Comparison of ENCODE assay signal across 8 mouse cellular contexts in the genomic region with DNA sequence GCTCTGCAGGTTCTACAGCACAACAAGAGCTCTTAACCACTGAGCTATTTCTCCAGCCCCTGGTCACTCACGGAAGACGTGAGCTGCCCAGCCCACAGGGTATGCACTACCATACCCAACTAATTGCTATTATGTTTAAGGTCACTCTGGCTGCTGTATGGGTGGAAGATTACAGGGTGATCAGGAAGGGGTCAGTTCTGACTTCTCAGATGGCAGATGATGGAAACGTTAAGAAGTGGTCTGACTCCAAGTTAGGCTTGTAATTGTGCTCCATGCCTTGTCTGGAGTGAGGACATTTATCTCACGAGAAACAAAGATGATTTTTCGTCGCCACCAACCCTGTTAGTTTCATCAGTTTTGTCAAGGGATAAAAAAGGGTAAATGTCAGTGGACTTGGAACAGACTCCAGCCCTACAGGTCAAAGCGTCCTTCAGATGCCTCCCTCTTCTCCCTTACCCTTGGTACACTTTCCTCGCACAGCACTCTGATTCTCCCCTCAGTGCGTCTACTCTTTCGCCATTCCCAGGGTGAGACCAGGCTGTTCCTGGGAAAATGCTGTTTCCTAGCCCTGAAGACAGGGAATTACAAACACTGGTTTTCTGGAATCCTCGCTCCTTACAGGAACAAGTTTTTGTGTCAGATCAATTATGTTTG. TPM values are rescaled to one million over a fixed set of nuclear protein-coding genes. Genes with fewer than 3 reads are reported as not detected.
DNase-seq lines count a peak whose midpoint lies in the region; ATAC-seq and TF ChIP-seq lines count a peak whose summit lies in the region.

No protein-coding gene starts in this region.

- peak overlapping the region; percentile 80 for H3K27ac ChIP-seq in heart, adult 2 months
- H3K27ac ChIP-seq in ES-E14 (ENCODE audit: insufficient read depth, low read depth, low read length, poor library complexity, severe bottlenecking), result peak overlapping the region; percentile 60
- no peak overlapping the region for H3K27ac ChIP-seq in forebrain, embryonic 14.5 days (ENCODE audit: low read depth, low read length)
- peak overlapping the region; percentile 45 for H3K27ac ChIP-seq in liver, embryonic 14.5 days

- no peaks in the 10 kb centered on the region for H3K36me3 ChIP-seq in heart, adult 2 months (ENCODE audit: control insufficient read depth, insufficient read depth, low read length)
- no peaks in the 10 kb centered on the region for H3K36me3 ChIP-seq in ES-E14 (ENCODE audit: control insufficient read depth, insufficient read depth, low read length, poor library complexity, severe bottlenecking)
- peaks cover 18% of the 10 kb centered on the region for H3K36me3 ChIP-seq in forebrain, embryonic 14.5 days (ENCODE audit: control insufficient read depth, insufficient read depth, low read length)
- H3K36me3 ChIP-seq in liver, embryonic 14.5 days (replicated peaks; ENCODE audit: control insufficient read depth, insufficient read depth, low read depth), result no peaks in the 10 kb centered on the region; the same call in none of the 2 replicates

- H3K4me3 ChIP-seq in heart, adult 2 months, result peak overlapping the region; percentile 72
- H3K4me3 ChIP-seq in ES-E14 (ENCODE audit: insufficient read depth in 1 of 2, low read depth in 1 of 2, low read length in 2 of 2, poor library complexity in 1 of 2, severe bottlenecking in 1 of 2), result peak overlapping the region; percentile 11 to 83
- peak overlapping the region; percentile 60 for H3K4me3 ChIP-seq in forebrain, embryonic 14.5 days (ENCODE audit: low read depth, low read length)
- peak overlapping the region; percentile 70 to 86 for H3K4me3 ChIP-seq in liver, embryonic 14.5 days (ENCODE audit: insufficient read depth in 1 of 2, low read depth in 2 of 2, low read length in 2 of 2)

- no peaks in the 10 kb centered on the region for H3K9me3 ChIP-seq in ES-E14 (ENCODE audit: control insufficient read depth, insufficient read depth, low read depth, low read length)
- no peaks in the 10 kb centered on the region for H3K9me3 ChIP-seq in forebrain, embryonic 14.5 days (replicated peaks; ENCODE audit: control insufficient read depth, low read length)
- H3K9me3 ChIP-seq in liver, embryonic 14.5 days (ENCODE audit: control insufficient read depth, low read length), result no peaks in the 10 kb centered on the region

- TF ChIP-seq EP300 in heart, adult 2 months (IDR thresholded peaks at IDR 0.05; ENCODE audit: insufficient read depth, low read depth, low read length), result no peak
- TF ChIP-seq EP300 in liver, embryonic 14.5 days (IDR thresholded peaks at IDR 0.05; ENCODE audit: low read depth), result no peak

- no peak for TF ChIP-seq POLR2A in heart, adult 2 months (IDR thresholded peaks at IDR 0.05; ENCODE audit: insufficient read depth, low read depth, low read length)

- peak overlapping the region; percentile 40 for H3K9ac ChIP-seq in heart, adult 2 months (ENCODE audit: low read depth, low read length)
- peak overlapping the region; percentile 76 for H3K9ac ChIP-seq in ES-E14 (ENCODE audit: insufficient read depth, low read depth, low read length, poor library complexity, severe bottlenecking)
- H3K9ac ChIP-seq in forebrain, embryonic 14.5 days (ENCODE audit: low read length), result peak overlapping the region; percentile 73; the same call in 1 of the 2 replicates
- peak overlapping the region; percentile 85 for H3K9ac ChIP-seq in liver, embryonic 14.5 days (replicated peaks)

- TF ChIP-seq CTCF in heart, adult 2 months (IDR thresholded peaks at IDR 0.05), result no peak
- TF ChIP-seq CTCF in liver, embryonic 14.5 days (IDR thresholded peaks at IDR 0.05; ENCODE audit: low read depth), result no peak

- no peaks in the 10 kb centered on the region for H3K27me3 ChIP-seq in heart, adult 2 months (ENCODE audit: control insufficient read depth, insufficient read depth, low read length)
- H3K27me3 ChIP-seq in forebrain, embryonic 14.5 days (replicated peaks; ENCODE audit: control insufficient read depth, insufficient read depth, low read length), result no peaks in the 10 kb centered on the region
- no peaks in the 10 kb centered on the region for H3K27me3 ChIP-seq in liver, embryonic 14.5 days (ENCODE audit: control insufficient read depth, insufficient read depth, low read length)

- peak overlapping the region; percentile 67 for H3K4me2 ChIP-seq in forebrain, embryonic 14.5 days (ENCODE audit: low read length)
- peak overlapping the region; percentile 94 for H3K4me2 ChIP-seq in liver, embryonic 14.5 days (ENCODE audit: low read depth)

- DNase-seq in heart, adult 2 months, result no peak
- no peak for DNase-seq in heart, adult 8-10 months (ENCODE audit: low spot score)
- no peak for DNase-seq in ES-E14 (ENCODE audit: low read depth, low spot score)
- no peak for DNase-seq in forebrain, embryonic 14.5 days (ENCODE audit: low spot score)
- DNase-seq in liver, embryonic 14.5 days (ENCODE audit: low read depth in 3 of 3, low spot score in 3 of 3), result no peak
- DNase-seq in gastrocnemius, postnatal 36 days, result no peak
- DNase-seq in left cerebral cortex, postnatal 14 days (ENCODE audit: low spot score in 2 of 2), result no peak
- DNase-seq in MN1 (ENCODE audit: low spot score), result no peak

- intact Hi-C loops in heart, adult 2 months (cut with DNase I), result loop anchor here (2.0 to 5.0 kb wide), 2 partner anchors 62 to 139 kb away; a partner anchor contains a TSS
- intact Hi-C loops in gastrocnemius, postnatal 36 days (cut with DNase I), result no loop called here
- intact Hi-C loops in left cerebral cortex, postnatal 14 days (cut with DNase I), result loop anchor here (5.0 kb wide), 1 partner anchor 137 kb away; a partner anchor contains a TSS

- 0 out of 2 replicates have a peak, but pooled peaks cover 2% of the 10 kb centered on the region for H3K79me2 ChIP-seq in heart, adult 2 months (replicated peaks; ENCODE audit: control insufficient read depth, insufficient read depth, low read length)

- ATAC-seq in forebrain, embryonic 14.5 days, result 0 out of 2 replicates have a peak, but pooled peaks have one; percentile 31
- peak; percentile 36; the same call in 1 of the 2 replicates for ATAC-seq in liver, embryonic 14.5 days (ENCODE audit: insufficient read depth)

- 22% methylated on average over 11 of the region's 11 CpGs for WGBS in heart, adult 2 months
- 17% methylated on average over 11 of the region's 11 CpGs for WGBS in forebrain, embryonic 14.5 days
- 23% methylated on average over 11 of the region's 11 CpGs for WGBS in liver, embryonic 14.5 days (ENCODE audit: insufficient replicate concordance)

- in situ Hi-C loops in ES-E14 (cut with MboI; ENCODE audit: low sequenced_read_pairs in 2 of 2, unreplicated experiment in 2 of 2), result no loop called here

- peaks cover 7% of the 10 kb centered on the region for H3K4me1 ChIP-seq in heart, adult 2 months (ENCODE audit: control insufficient read depth, insufficient read depth, low read length)
- H3K4me1 ChIP-seq in ES-E14 (ENCODE audit: control insufficient read depth in 2 of 2, insufficient read depth in 2 of 2, low read length in 2 of 2, poor library complexity in 1 of 2), result peaks cover 0 to 6% of the 10 kb centered on the region in 2 experiments; a peak in 1 of 4 replicates
- H3K4me1 ChIP-seq in forebrain, embryonic 14.5 days (ENCODE audit: control insufficient read depth, insufficient read depth, low read length), result peaks cover 5% of the 10 kb centered on the region
- peaks cover 0 to 6% of the 10 kb centered on the region in 2 experiments; a peak in 2 of 4 replicates for H3K4me1 ChIP-seq in liver, embryonic 14.5 days (replicated peaks; ENCODE audit: control insufficient read depth in 2 of 2, insufficient read depth in 2 of 2, low read length in 1 of 2)

TF ChIP-seq in ES-E14, 5 proteins besides CTCF, POLR2A, EP300 and RAD21:
- TF ChIP-seq CHD2 (IDR thresholded peaks at IDR 0.05; ENCODE audit: low read depth, low read length) (no peak), ZNF384 (IDR thresholded peaks at IDR 0.05; ENCODE audit: low read depth, low read length) (no peak), ZC3H11A (IDR thresholded peaks at IDR 0.05; ENCODE audit: borderline replicate concordance, low read depth, low read length) (no peak), MAFK (IDR thresholded peaks at IDR 0.05; ENCODE audit: insufficient read depth, low read depth, low read length) (no peak), HCFC1 (IDR thresholded peaks at IDR 0.05; ENCODE audit: borderline replicate concordance, insufficient read depth, low read length) (no peak)

RNA-seq across cellular contexts. Expression of a gene that starts 0.6 kb away (rescaled TPM):
- 10 to 100 TPM; 16.3 to 20.0 TPM for total RNA-seq in heart, adult 2 months (2021)
- 9.0 and 15.9 TPM in 2 replicates for polyA plus RNA-seq in heart, adult 2 months (2012; rRNA removed)
- total RNA-seq in heart, adult 8-10 months (2022), result 10 to 100 TPM; 15.5 to 21.9 (median 19.3) TPM
- total RNA-seq in ES-E14 (2012; rRNA removed), result 6.0 and 11.6 TPM in 2 replicates
- polyA plus RNA-seq in forebrain, embryonic 14.5 days (2014; fragmentation: Nextera tagmentation; extraction: Ambion mirVana), result 30.8 and 32.2 TPM in 2 replicates
- polyA plus RNA-seq in liver, embryonic 14.5 days (2012; rRNA removed), result 15.3 and 25.1 TPM in 2 replicates
- polyA plus RNA-seq in liver, embryonic 14.5 days (2014; fragmentation: Nextera tagmentation; extraction: Ambion mirVana), result 63.7 and 65.1 TPM in 2 replicates
- total RNA-seq in gastrocnemius, postnatal 36 days (2021), result 10 to 100 TPM; 11.6 to 11.7 TPM
- 10 to 100 TPM; 21.5 to 21.9 TPM for total RNA-seq in left cerebral cortex, postnatal 14 days (2021)
